Mouse (Mus musculus) liver, adult 2 months (tissue): ENCODE results near the gene Zfp605. TPM values are rescaled to one million over a fixed set of nuclear protein-coding genes. Genes with fewer than 3 reads are reported as not detected.

ENCODE experiments used
- DNase-seq: peaks from one replicate; pipeline ENCODE4 v3.0.0-alpha.2; 2011; ENCODE audit warnings: low read depth, low spot score; ENCODE audit errors: extremely low read depth
- H3K27ac ChIP-seq: fragments of 200-500 bp; replicated peaks from 2 replicates; pipeline ENCODE4 v1.5.1; 2012; ENCODE audit warnings: low read depth, mild to moderate bottlenecking, control low read depth, inconsistent platforms, low read length; ENCODE audit not compliant: insufficient read depth
- H3K27me3 ChIP-seq: fragments of 200-500 bp; 2 replicates; pipeline ENCODE4 v1.6.1; 2012; ENCODE audit warnings: mild to moderate bottlenecking, moderate library complexity, low read length, inconsistent platforms; ENCODE audit not compliant: control insufficient read depth, insufficient read depth
- H3K36me3 ChIP-seq: fragments of 200-500 bp; 2 replicates; pipeline ENCODE4 v1.6.1; 2012; ENCODE audit warnings: low read length, inconsistent platforms; ENCODE audit not compliant: control insufficient read depth, insufficient read depth
- H3K4me1 ChIP-seq: fragments of 200-500 bp; 2 replicates; pipeline ENCODE4 v1.6.1; 2011; ENCODE audit warnings: low read length; ENCODE audit not compliant: control insufficient read depth, insufficient read depth
- H3K4me3 ChIP-seq: fragments of 200-500 bp; 2 replicates; pipeline ENCODE4 v1.5.1; 2011; ENCODE audit warnings: low read depth, mild to moderate bottlenecking, control low read depth, low read length, moderate library complexity; ENCODE audit not compliant: insufficient read depth
- H3K79me2 ChIP-seq: fragments of 200-500 bp; 2 replicates; pipeline ENCODE4 v1.6.1; 2012; ENCODE audit warnings: inconsistent platforms, mild to moderate bottlenecking, low read length, moderate library complexity; ENCODE audit not compliant: control insufficient read depth, insufficient read depth
- H3K9ac ChIP-seq: fragments of 200-500 bp; 2 replicates; pipeline ENCODE4 v1.6.1; 2012; ENCODE audit warnings: low read depth, mild to moderate bottlenecking, control low read depth, inconsistent platforms, low read length
- CTCF ChIP-seq: fragments of 200-500 bp; IDR thresholded peaks from 2 replicates; pipeline ENCODE4 v1.5.1; 2011; ENCODE audit warnings: low read depth, low read length, control low read depth
- POLR2A ChIP-seq: fragments of 200-500 bp; IDR thresholded peaks from 2 replicates; pipeline ENCODE4 v1.6.1; 2011; ENCODE audit warnings: low read length, control low read depth; ENCODE audit not compliant: insufficient read depth; ENCODE audit errors: extremely low read depth
- WGBS: fragments of 180-500 bp; shearing (Covaris S2); methylation state at CpG from one replicate; pipeline ENCODE4 v1.1.7; 2018; 5-methylcytosine and 5-hydroxymethylcytosine counted together
- polyA plus RNA-seq: library from polyadenylated mRNA; depleted of rRNA; stranded (reverse); fragments of >200 nt; gene quantifications from 2 replicates; pipeline ENCODE4 v1.2.3, GENCODE M21; 2012
- total RNA-seq: library from RNA; depleted of rRNA; stranded (reverse); fragments of >200 nt; gene quantifications from 2 replicates; pipeline ENCODE4 v1.2.3, GENCODE M21; 2014

The Zfp605 gene
- total and polyA plus RNA-seq, 2 experiments: 0.32 to 2.6 TPM

GRCm38 (mm10) chr5:110101716-110102347, 8.1 kb upstream of the Zfp605 start:
- Histone ChIP-seq H3K27me3 (no peaks in the 10 kb centered on the region), H3K36me3 (peaks cover 9% of the 10 kb centered on the region; the same call in 1 of the 2 replicates), H3K27ac (no peak overlapping the region), H3K79me2 (peaks cover 3% of the 10 kb centered on the region; the same call in 1 of the 2 replicates), H3K9ac (peak overlapping the region; percentile 14; the same call in 1 of the 2 replicates), H3K4me3 (peak overlapping the region; percentile 24; the same call in 1 of the 2 replicates), H3K4me1 (peaks cover 12% of the 10 kb centered on the region)
- TF ChIP-seq POLR2A: no peak
- no peak for DNase-seq
- 21% methylated on average over 34 of the region's 34 CpGs for WGBS

GRCm38 (mm10) chr5:110102429-110102828, 7.5 kb upstream of the Zfp605 start:
- Histone ChIP-seq H3K9ac (no peak overlapping the region), H3K27ac (no peak overlapping the region), H3K79me2 (peaks cover 6% of the 10 kb centered on the region; the same call in 1 of the 2 replicates), H3K27me3 (no peaks in the 10 kb centered on the region), H3K4me1 (peaks cover 14% of the 10 kb centered on the region), H3K36me3 (peaks cover 9% of the 10 kb centered on the region; the same call in 1 of the 2 replicates), H3K4me3 (no peak overlapping the region)
- no peak for TF ChIP-seq CTCF
- no peak for TF ChIP-seq POLR2A
- WGBS: 87% methylated on average over 13 of the region's 13 CpGs
- DNase-seq: no peak

- Histone ChIP-seq H3K9ac (no peak overlapping the region), H3K4me1 (peaks cover 14% of the 10 kb centered on the region), H3K79me2 (peaks cover 6% of the 10 kb centered on the region; the same call in 1 of the 2 replicates), H3K36me3 (peaks cover 9% of the 10 kb centered on the region; the same call in 1 of the 2 replicates), H3K27ac (no peak overlapping the region), H3K4me3 (no peak overlapping the region), H3K27me3 (no peaks in the 10 kb centered on the region)
- TF ChIP-seq CTCF: no peak
- no peak for TF ChIP-seq POLR2A
- WGBS: 95% methylated on average over 19 of the region's 19 CpGs
- DNase-seq: no peak
Measured at GRCm38 (mm10) chr5:110102853-110103625, 6.9 kb upstream of the Zfp605 start.

GRCm38 (mm10) chr5:110103901-110104615, 5.8 kb upstream of the Zfp605 start:
- no peak for DNase-seq
- H3K27ac ChIP-seq: no peak overlapping the region
- H3K9ac ChIP-seq: no peak overlapping the region
- peaks cover 6% of the 10 kb centered on the region; the same call in 1 of the 2 replicates for H3K79me2 ChIP-seq
- WGBS: 96% methylated on average over 27 of the region's 27 CpGs
- H3K36me3 ChIP-seq: peaks cover 9% of the 10 kb centered on the region; the same call in 1 of the 2 replicates
- no peak for TF ChIP-seq CTCF
- TF ChIP-seq POLR2A: no peak
- no peaks in the 10 kb centered on the region for H3K27me3 ChIP-seq
- no peak overlapping the region for H3K4me3 ChIP-seq
- peaks cover 14% of the 10 kb centered on the region for H3K4me1 ChIP-seq

DNA sequence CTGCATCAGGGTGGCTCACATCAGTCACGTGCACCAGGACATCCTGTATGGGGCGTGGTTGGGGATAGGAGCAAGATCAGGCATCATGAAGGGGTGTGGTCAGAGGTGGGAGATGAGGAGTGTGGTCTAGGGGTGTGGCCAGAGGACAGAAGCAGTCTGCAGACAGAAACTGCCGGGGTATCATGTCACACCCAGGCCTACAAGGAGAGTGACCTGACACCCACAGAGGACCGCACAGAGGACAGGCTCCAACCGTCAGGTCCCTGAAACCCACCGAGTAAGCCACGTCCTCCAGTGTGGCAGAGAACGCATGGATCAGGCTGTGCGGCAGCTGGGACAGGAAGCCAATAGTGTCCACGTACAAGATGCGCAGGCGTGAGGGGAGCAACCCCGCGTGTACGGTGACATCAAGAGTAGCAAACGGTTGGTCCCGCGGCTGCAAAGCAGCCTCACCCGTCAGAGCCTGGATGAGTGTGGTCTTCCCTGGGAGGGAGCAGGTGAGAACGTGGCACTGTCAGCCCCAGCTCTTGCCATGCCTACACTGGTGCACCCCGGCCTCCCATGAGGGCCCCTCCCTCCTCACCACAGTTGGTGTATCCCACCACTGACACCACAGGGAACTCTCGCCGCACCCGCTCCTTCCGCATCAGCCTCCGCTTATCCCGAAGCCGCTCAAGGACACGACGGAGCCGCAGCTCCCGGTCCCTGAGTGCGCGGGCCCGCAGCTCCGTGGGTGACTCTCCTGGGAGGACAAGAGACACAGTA, 5.1 kb upstream of the Zfp605 start:
- H3K27ac ChIP-seq: no peak overlapping the region
- TF ChIP-seq CTCF (no peak), POLR2A (no peak)
- H3K9ac ChIP-seq: no peak overlapping the region
- DNase-seq: no peak
- no peak overlapping the region for H3K4me3 ChIP-seq
- 97% methylated on average over 36 of the region's 36 CpGs for WGBS
- H3K27me3 ChIP-seq: no peaks in the 10 kb centered on the region
- peaks cover 14% of the 10 kb centered on the region for H3K4me1 ChIP-seq
- peaks cover 9% of the 10 kb centered on the region; the same call in 1 of the 2 replicates for H3K36me3 ChIP-seq
- peaks cover 6% of the 10 kb centered on the region; the same call in 1 of the 2 replicates for H3K79me2 ChIP-seq
